Mouse (Mus musculus) fibroblast of lung, adult 2 months (primary cell): Measurements from ENCODE around the gene Usf2.

Experiments
- DNase-seq: peaks from one replicate; pipeline ENCODE4 v3.0.0-alpha.2; 2011; ENCODE audit warnings: low read depth

Gene Usf2

DNA sequence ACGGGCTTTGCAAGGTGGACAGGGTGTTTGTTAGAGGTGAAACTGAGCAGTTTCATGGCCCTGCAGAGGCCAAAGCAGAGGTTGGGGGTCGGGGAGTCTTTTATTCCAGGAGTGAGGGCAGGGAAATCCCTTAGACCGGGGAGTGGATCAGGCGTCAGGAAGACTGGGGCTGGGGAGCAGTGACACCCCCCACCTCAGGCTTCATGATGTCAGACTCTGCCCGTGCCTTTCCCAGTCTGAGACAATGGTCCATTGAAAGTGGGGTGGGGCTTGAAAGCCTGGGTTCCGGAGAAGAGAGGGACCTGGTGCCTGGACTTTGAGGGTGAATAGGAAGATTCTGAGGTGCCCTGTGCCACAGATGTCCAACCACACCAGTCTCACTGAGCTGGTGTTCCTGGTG is 39.9 kb downstream of the Usf2 start:
- no peak for DNase-seq

DNA sequence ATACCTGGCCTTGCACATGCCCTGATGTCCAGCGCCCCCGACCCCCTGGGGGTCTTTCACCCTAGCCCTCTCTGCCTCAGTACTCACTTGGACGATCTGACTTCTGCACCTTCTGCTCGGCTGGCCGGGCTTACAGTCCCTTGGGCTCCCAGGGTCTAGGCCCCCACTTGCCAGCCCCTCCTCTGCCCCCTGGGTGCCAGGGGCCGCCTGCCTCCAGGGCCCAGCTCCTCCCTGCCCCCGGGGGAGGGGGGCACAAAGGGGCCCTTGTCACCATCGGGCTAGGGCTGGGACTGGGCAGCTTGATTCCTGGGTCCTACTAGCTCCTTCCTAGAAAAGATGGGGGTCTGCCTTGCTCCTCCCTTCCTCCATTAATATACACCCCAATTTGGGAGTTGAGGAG is 41.9 kb downstream of the Usf2 start, which contains the start of gene Mag:
Gene Mag, minus strand, starts transcription at position 142 of the 400 bp plus-strand sequence.
- DNase-seq: no peak

DNA sequence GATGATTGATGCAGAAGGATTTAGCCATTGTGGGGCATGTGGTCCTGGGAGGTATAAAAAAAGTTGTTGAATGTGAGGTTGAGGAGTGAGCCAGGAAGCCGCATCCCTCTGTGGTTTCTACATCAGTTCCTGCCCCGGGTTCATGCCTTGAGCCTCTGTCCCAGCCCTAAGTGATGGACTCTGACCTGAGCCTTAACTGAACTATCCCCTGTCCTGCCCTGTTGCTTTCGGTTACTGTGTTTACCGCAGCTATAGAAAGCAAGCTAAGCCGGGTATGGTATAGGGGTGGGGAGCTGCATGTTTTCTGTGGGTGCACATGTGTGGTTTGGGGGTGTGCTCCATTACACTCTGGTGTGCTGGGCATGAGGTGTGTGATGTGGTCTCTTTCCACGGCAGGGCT is 46.8 kb downstream of the Usf2 start:
- DNase-seq: no peak

DNA sequence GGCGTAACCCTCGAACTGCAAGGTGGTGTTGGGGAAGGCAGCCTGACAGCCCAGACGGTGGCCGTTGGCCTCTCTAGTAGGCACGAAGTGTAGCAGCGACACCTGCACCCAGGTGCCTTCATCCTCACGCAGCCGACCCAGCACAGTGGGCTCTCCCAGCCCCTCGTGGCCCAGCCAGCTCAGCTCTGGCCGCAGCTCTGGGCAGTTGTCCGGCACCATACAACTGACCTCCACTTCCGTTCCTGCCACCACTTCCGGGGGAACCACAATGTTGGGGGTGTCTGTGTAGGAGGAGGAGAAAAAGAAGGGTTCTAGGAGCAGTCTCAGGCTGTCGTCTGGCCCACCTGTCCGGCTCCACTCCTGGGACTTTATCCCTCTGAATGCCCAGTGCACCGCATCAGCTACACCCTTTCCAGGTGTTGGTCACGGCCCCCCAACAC is 47.6 kb downstream of the Usf2 start:
- DNase-seq: no peak

DNA sequence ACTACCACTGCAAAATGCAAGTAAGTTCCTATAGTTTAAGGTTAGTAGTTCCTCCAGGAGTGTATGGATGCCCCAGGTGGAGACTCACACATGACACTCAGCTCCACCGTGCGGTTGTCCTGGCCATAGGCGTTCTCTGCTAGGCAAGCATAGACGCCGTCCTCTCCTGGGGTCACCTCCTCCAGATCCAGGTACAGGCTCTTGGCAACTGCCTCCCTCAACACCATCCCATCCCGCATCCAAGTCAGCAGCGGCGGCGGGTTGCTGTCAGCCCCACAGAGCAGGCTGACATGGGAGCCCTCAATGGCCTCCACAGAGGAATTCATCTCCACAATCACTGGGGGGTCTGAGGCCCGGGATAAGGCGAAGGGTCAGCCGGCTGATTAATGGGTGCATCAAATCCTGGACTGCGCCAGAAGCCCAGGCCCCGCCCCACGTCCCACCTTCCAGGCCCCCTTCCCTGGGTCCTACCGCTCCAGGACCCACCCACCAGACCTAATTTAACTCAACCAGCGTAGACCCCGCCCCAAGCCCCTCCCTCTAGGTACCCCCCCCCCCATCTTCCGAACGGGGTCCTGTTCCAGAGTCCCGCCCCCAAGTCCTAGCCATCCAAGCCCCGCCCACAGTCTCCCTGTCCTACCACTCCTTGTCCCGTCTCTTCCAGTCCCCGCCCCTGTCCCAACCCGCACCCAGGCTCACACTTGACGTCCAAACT is 48.2 kb downstream of the Usf2 start:
- no peak for DNase-seq

DNA sequence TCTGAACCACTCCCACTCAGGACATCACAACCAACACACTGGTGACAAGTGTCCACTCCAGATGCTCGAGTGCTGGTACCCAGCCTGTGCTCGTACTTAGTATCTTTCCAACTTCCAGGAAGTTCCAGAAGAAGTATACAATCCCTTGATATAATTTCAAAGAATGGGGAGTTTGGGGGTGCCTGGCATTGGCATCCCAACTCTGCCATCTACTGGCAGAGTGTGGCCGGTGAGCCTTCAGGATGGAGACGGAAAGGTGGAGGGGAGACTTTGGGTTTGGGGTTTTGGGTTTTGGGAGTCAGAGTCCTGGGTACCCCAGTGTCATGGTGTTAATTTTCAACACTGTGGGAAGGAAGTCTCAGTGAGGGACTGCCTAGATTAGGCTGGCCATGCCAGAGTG is 52.6 kb downstream of the Usf2 start:
- DNase-seq: no peak
